Mouse (Mus musculus): Measurements from ENCODE around the gene Nfam1.

DNA sequence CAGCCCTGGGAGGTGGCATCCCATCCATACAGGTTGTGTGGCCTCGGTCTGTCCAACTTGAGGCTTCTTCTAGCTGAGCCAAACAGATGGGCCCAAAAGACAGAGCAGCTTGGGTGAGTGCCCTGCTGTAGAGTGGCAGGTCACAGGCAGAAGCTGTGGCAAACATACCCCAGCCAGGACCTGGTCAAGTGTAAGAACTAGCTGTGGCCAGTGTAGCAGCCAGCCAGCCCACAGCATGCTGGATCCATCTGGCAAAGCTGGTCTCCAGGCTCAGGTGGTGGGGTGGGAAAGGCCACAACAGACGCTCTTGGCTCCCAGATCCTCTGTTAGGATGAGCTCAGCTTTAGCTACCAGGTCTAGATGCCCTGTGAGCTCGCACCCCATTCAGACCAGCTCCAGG lies 76.8 kb downstream of the Nfam1 start:
- no peak for TF ChIP-seq CTCF (IDR thresholded peaks at IDR 0.05)
- no peak for TF ChIP-seq EP300 (IDR thresholded peaks at IDR 0.05)

All from lung, postnatal 0 days (tissue).